Mouse (Mus musculus): Measurements from ENCODE around the gene H2-Eb2.
A peak's percentile ranks its signal among the peaks of the same experiment; 100 is the strongest.

Gene H2-Eb2

DNA sequence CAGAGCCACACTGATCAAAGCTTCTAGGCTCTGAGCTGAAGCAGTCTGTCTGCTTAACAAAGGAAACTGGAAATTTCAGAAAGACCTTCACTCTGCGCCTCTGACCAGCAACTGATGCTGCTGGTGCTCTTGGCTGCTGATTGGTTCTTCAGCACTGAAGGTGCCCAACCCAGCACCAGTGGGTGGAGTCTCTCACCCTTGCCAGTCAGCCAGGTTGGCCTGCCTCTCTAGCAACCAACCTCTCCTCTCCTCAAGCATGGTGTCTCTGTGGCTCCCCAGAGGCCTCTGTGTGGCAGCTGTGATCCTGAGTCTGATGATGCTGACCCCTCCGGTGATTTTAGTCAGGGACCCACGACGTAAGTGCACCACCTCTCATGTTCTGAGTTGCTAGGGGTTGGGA is at the start of gene H2-Eb2:
Gene H2-Eb2 (plus strand): TSS at position 230 of the 400 bp plus-strand sequence.
- DNase-seq (ENCODE audit: low read depth, low spot score) = no peak

DNA sequence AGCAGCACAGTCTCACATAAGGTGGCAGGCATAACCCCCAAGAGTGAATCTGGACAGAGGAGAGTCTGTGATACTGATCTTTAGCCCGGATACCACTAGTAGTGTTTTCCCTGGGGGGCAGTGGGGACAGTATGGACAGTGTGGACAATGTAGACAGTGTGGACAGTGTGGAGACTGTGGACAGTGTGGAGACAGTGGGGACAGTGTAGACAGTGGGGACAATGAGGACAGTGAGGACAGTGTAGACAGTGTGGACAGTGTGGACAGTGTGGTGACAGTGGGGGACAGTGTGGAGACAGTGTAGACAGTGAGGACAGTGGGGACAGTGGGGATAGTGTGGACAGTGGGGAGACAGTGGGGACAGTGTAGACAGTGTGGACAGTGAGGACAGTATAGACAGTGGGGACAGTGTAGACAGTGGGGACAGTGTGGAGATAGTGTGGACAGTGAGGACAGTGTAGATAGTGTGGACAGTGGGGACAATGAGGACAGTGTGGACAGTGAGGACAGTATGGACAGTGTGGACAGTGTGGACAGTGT is 44.9 kb upstream of the H2-Eb2 start:
- DNase-seq (ENCODE audit: low read depth, low spot score) = no peak

DNA sequence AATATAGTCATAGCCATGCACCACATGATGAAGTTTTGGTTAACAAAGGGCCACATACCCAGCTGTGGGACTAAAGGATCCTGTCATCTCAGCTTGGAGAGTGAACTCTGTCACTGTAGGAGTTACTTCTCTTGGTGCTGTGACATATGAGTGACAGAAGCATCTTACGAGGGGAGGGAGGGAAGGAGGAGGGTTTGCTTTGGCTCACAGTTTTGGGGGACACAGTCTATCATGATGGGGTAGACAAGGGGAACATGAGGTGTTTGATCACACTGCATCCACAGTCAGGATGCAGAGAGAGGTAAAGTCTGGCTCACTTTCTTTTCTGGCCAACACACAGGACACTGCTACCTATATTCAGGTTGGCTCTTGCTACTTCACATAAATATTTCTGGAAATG is 43.6 kb upstream of the H2-Eb2 start:
- DNase-seq (ENCODE audit: low read depth, low spot score) = no peak

DNA sequence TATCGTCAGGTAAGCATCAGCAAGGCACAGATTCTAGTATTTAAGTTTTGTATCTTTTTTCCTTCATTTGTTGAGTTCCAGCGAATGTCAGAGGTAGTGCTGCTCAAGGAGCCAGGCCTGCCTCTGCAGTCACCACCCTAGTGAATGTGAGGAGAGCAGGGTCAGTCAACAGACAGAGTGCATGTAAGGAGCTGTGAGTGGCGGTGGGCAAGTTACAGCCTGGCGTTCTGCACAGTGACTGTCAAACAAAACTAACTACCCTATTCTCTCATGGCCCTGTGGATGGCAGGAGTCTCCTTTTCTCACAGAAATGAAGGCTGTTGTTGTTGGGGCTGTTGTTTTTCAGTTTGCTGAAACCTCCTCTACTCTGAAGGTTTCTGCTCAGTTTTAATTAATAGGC is 40.1 kb upstream of the H2-Eb2 start:
- DNase-seq (ENCODE audit: low read depth, low spot score) = no peak

DNA sequence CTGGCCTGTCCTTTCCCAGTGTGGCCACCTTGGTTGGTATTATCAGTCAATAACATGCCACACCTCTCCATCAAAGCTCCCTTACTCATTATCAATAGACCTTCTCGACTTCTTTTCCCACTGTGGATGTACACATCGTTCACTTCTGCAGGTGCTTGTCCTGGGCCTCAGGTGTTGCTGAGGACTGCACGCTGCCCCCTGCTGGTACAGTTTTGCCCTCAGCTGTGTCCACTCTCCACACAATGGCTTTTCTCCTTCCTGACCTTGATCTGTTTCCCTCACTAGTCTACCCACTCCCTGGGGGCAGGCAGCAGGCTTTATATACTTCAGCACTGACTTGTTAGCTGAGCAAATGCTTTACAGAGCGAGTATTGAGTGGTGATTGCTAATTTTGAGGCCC is 39.6 kb upstream of the H2-Eb2 start:
- DNase-seq (ENCODE audit: low read depth, low spot score) = no peak

DNA sequence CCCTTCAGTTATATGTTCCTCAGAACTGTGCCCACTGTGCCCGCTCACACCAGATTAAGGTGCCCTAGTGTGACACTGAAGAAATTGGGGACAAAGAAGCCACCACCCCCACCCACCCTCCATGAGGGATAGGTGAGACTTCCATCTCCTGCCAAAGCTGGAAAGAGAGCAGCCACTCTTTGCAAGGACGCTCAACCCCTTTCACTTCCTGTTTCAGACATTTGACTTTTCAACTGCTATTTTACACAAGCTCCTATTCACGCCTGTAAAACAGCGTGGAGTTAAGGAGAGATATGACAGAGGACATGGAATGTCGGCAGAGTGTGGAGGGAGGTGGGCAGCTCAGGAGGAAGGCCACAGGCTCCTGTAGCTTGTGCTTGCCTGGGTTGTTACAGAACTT is 39.0 kb upstream of the H2-Eb2 start:
- DNase-seq (ENCODE audit: low read depth, low spot score) = no peak

DNA sequence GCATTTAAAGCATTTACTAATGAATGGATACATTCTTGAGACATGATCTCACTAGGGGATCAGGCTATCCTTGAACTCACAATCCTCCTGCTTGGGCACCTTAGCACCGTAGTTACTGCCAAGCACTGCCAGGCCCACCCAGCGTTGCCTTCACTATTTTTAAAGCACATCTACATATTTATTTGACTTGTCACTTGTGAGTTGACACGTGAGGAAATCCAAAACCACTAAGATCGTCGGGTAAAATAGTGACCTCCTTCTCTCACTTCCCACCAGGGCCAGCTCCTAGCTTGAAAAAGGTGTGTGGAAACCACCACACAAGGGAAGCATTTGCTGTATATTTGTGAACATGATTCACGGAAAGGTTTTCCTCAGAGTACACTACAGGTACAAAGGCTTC is 38.5 kb upstream of the H2-Eb2 start:
- no peak for DNase-seq (ENCODE audit: low read depth, low spot score)

DNA sequence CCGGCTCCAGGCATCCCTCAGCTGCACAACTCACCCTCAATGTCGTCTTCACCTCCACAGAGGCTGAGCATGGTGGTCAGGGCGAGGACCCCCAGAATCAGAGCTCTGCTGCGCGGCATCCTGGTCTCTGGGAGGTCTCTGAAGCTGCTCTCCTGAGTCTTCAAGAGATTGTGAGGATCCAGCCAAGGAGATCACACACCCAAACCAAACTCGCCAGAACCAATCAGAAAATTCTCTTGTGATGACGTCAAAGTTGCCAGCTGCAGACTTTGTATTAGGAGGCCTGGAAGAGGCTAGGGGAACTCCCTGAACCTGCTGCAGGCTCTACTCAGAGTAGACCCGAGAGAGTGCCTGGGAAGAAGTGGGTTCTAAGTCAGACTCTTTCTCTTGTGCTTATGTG is 37.8 kb upstream of the H2-Eb2 start, which contains the start of gene H2-Aa:
Gene H2-Aa (minus strand): TSS at position 176 of the 400 bp plus-strand sequence.
- no peak for DNase-seq (ENCODE audit: low read depth, low spot score)

DNA sequence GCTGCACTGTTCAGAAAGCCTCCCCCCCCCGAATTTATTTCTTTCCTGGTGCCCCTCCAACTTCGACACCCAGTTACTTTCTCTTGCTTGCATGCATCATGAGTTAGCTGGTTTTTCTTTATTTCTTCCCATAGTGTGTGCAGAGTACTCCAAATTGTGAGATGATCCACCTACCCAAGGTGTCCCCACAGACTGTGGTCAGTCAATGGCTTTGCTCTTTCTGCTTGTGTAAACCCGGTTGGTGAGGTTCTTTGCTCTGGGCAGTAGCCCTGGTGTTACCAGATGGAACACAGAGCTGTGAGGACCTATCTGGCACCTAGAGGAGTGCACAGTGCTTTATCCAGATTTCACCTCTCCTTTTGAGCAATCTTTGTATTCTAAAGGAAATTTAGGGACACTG is 37.3 kb upstream of the H2-Eb2 start:
- no peak for DNase-seq (ENCODE audit: low read depth, low spot score)

DNA sequence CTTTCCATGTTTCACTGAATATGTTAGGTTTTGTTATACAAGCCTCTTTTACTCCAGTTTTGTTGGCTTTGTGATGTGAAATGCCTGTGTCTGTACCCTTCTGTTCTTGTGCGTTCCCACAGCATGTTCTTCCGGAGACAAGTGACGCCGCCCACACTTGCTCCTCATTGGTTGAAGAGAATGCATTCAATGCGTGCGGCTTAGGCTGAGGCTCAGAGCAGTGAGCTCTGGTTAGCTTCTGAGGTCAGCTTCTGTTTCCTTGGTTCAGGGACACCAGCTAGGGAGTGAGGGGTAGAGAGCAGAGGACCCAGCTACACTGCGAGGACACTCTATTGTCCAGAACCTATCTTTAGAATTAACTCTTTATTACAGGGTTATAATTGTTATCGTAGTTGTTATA is 33.9 kb upstream of the H2-Eb2 start:
- DNase-seq (ENCODE audit: low read depth, low spot score) = peak; percentile 84

DNA sequence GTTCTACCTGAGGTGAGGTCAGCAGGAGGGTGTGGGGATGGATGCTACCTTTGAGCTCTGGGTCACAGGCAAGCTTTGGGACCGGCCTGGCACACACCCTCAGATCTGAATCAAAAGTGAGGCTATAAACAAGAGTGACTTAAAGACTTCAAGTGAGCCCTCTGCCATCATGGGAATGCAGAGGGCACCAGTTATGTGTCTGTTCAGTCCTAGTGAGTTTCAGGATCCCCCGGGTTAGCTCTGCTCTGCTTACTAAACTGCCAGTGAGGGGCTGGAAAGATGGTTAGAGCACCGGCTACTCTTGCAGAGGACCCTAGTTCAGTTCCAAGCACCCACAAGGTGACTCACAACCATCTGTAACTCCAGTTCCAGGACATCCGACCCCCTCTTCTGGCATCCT is 32.9 kb upstream of the H2-Eb2 start:
- no peak for DNase-seq (ENCODE audit: low read depth, low spot score)

DNA sequence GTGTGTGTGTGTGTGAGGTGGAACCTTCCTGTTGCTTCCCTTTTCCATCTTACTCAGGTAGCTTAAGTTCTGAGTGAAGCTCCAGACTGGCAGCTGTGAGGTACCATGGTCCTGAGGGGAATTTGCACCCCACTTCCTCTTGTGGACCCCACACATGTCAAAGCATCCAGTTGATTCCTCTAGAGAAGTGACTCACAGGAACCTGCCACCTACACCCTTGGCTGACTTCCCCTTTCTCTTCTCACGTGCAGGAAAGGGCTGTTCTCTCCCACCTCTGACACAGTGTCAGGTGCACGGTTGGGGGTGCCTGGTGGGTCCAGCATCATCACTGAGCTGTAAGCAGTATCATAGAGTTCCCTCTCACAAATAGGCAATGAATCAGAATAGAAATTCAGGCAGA is 31.9 kb upstream of the H2-Eb2 start:
- no peak for DNase-seq (ENCODE audit: low read depth, low spot score)

DNA sequence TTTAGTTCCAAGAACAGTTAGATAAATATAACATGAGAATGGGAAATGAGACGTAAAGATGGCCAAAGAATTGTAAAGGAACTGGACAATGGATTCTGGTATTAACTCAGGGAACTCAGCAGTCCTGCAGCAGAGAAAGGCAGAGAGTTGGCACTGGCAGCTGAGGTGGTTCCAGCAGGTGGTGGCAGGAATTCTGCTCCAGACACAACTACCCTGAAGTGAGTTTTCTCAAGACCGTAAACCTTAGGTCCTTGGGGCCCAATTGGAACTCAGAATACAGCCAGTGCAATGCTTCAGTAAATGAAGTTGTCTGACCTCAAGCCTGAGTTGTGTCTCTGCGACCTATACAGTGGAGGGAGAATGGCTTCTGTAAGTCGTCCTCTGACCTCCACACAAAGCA is 31.2 kb upstream of the H2-Eb2 start:
- no peak for DNase-seq (ENCODE audit: low read depth, low spot score)

DNA sequence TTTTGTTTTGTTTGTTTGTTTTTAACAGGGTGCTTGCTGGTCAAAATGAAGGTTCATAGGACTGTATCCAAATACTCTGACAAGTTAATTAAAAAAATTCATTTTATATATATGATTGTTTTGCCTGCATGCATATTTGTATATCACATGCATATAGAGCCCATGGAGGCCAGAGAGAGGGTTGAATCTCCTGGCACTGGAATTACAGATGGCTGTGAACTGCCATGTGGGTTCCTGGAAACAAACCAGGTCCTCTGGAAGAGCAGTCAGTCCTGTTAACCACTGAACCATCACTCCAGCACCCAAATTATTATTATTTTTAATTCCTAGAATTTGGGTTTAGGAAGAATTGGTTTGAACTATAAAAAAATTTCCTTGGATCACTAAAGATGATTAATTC is 30.2 kb upstream of the H2-Eb2 start:
- no peak for DNase-seq (ENCODE audit: low read depth, low spot score)

DNA sequence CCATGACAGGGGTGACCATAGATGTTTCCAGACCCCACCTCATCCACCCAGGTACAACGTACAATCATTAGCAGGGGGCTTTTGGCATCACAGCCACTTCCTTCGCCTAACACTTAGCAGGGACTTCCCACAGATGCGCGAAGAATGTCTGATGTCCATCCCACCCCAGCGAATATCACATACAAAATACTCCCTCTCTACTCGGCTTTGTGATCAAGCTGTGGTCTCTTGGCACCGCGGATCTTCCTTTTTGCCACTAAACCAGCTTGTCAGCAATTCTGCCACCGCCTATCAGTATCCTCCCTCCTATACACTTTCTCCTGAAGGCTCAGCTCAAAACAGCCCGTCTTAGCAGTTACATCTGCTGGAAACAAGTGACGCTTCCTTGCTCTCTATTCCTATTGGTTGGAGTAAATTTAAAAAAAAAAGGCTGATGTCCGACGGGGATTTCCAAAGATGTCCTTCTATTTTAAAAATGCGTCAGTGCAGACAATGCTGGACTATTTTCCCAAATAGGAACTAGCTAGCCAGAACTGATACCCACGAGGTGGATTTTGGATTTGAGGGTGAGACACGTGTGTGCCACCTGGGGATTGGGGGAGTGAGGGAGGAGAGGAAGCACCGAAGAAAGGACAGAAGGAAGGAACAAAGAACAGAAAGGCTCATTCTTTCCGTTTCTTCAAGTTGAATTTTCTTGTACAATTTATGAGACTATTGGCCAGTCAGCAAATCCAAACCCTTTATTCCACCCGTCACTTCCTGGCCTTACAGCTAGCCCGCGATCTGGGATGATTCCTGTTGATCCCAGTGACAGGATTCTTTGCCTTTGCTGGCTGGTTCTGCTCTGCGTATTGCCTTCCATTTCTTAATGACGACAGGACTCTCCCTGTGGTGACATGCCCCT is 29.3 kb upstream of the H2-Eb2 start:
- DNase-seq (ENCODE audit: low read depth, low spot score) = peak; percentile 53

DNA sequence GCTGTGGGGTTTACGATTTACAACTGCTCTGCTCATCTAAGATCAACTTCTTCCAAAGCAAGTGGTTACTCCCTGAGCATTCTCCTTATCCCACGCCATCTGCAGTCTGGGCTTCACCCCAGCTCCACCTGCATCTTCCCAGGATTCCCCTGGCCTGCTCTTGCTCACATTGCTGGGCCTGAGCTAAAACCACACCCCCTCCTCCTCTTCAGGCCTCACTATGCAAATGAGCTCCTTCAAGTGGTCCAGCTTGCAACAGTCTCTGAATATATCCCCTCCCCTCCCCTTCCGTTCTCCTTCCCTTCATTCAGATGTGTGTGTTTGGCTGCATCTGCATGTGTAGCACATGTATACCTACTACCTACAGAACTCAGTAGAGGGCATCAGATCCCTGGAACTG is 26.1 kb upstream of the H2-Eb2 start:
- DNase-seq (ENCODE audit: low read depth, low spot score) = no peak

DNA sequence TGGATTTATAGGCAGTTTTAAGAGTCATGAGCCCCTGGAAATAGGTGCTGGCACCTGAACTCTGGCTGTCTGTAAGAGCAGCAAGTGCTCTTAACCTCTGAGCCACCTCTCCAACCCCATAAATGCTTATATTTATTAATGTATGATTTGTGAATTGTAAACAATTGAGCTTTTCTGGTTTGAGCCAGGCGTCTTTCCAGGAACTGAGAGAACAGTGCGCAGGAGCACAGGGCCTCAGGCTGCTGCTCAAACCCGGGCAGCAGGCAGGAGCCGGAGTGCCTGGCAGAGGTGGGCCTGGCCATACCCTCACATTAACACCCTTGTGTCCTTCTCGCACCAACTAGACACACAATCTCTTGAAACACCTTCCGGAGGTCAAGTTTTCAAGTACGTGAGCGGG is 25.4 kb upstream of the H2-Eb2 start:
- no peak for DNase-seq (ENCODE audit: low read depth, low spot score)

DNA sequence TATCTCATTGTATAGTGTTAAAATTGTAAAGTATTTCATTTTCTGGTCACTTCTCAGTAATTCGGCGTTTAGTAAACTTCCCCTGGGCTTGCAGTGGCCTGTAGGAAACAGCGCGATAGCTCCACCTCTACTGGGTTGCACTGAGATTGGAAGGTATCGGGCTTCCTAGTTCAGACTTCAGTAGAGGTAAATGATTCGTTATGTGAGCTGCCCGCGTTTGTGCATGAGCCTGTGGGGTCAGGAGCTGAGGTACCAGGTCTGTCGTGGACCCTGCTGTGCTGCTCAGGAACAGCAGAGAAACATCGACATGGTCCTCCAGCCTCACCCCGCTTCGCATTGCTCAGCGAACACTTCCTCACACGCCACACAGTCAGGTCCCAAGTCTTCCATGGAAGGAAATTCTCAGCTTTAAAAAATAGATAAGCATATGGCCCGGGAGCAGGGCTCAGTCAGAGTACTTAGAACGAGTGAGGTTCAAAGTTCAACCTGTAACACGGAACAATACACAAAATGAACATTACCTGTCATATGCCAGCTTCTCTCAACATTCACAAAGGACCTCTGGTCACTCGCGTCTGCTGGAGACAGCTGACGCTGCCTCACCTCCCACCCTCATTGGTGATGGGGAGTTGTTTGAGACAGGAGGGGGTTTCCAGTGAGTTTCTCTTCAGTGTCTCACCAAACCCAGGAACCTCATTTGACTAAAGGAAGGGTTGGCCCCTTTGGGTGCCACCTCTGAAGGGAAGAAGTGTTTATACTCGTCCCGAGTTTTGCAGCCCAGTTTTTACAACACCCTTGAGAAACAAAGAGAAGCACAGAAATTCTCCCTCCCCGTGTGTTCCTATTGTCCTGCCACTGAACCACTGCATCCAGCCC is 24.5 kb upstream of the H2-Eb2 start:
- DNase-seq (ENCODE audit: low read depth, low spot score) = no peak

DNA sequence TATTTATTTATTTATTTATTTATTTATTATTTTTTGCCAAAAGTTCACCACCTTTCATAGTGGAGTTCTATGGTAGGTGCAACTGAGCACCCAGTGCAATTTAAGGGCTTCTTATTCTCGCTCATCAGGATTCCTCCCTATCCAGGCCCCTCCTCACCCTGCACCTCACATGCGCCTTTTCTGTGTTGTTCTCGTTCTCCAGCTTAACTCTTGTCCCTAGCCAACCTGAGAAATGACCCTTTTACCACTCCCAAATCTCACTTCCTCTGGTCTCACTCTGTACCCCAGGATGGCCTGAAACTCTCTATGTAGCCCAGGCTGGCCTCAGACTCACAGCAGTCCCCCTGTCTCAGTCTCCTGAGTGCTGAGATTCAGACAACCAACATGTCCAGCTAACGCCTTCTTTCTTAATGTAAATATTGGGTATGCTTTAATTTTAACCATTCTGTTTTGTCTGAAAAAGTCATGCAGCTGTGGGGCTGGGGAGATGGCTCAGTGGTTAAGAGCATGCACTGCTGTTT is 23.7 kb upstream of the H2-Eb2 start:
- DNase-seq (ENCODE audit: low read depth, low spot score) = no peak

DNA sequence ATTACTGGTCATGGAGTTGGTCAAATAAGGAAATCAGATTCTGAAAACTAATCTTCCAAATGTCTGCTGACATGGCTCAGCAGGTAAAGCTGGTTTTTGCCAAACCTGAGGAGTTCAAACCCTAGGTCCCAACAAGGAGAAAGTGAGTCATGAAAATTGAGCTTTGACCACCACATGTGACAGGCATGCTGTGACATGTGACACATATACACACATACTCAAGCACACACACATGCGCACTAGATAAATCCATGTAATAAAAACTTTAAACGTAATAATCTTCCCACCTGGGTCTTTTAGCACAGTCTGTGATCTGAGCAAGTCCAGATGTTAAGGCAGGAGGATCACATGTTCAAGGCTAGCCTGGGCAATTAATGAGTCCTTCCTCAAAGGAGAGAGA is 21.7 kb upstream of the H2-Eb2 start:
- no peak for DNase-seq (ENCODE audit: low read depth, low spot score)

DNA sequence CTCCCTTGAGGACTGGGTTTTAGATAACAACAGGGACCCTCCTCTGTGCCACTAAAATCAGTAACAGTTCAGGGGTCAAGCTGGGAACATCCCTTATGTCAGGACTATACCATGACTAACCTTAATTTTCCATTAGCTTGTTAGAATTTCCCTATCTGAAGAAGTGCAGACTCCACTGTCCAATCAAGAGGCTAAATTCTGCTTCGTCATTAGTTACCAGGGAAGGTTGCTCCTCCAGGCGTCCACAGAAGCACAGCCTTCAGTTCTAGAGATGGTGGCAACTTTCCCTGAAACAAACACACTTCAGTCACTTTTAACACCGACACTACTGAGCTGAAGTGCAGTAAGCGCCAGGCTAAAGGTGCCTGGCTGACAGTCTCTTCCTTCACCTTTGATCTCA is 20.7 kb upstream of the H2-Eb2 start:
- peak; percentile 42 for DNase-seq (ENCODE audit: low read depth, low spot score)

DNA sequence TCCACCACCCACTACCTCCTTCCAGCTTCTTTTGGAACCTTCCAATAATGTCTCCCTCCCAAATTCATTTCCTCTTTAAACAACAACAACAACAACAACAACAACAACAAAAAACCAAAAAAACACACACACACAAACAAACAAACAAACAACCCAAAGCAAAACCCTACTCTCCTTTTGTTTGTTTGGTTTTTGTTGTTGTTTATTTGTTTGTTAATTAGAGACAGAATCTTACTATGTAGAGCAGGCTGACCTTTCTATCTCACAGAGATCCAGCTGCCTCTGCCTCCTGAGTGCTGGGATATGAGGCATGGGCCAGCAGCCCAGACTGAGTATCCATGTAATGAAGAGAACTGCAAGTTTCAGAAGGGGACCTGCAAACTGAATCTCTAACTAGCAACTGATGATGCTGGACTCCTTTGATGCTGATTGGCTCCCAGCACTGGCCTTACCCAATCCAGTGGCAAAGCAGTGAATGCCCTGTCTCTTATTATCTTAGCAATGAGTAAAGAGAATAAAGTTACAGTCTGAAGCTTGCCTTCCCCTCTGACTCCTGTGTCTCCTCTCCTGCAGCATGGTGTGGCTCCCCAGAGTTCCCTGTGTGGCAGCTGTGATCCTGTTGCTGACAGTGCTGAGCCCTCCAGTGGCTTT is 20.0 kb upstream of the H2-Eb2 start, which contains the start of gene H2-Eb1:
Gene H2-Eb1 (plus strand): TSS at position 488 of the 651 bp plus-strand sequence.
- DNase-seq (ENCODE audit: low read depth, low spot score) = peak; percentile 60
